Mouse (Mus musculus): ENCODE data around the gene Wdfy3. TPM values are rescaled to one million over a fixed set of nuclear protein-coding genes. Genes with fewer than 3 reads are reported as not detected.
"Not testable (repeated sequence)": the region's sequence is repeated elsewhere in the genome, so short reads cannot be mapped to it uniquely, and the experiment has no call there.

The Wdfy3 gene
- polyA plus RNA-seq, 1 experiment from 2014 or later: 14.3 TPM

GRCm38 (mm10) chr5:101847323-101847722 is 222.4 kb downstream of the Wdfy3 start:
- no peaks in the 10 kb centered on the region for H3K27me3 ChIP-seq (ENCODE audit: control insufficient read depth, insufficient read depth, low read length)
- H3K36me3 ChIP-seq (ENCODE audit: control insufficient read depth, insufficient read depth, low read length): peaks cover 37% of the 10 kb centered on the region
- H3K9me3 ChIP-seq (replicated peaks; ENCODE audit: control insufficient read depth, low read length): no peaks in the 10 kb centered on the region
- H3K4me2 ChIP-seq: no peak overlapping the region
- no peak overlapping the region for H3K9ac ChIP-seq (ENCODE audit: low read depth, low read length)
- ATAC-seq (replicated peaks; ENCODE audit: insufficient number of reproducible peaks, low FRiP score, low TSS enrichment): 0 out of 2 replicates have a peak, but pooled peaks have one; percentile 16
- H3K4me1 ChIP-seq (ENCODE audit: control insufficient read depth, insufficient read depth, low read length): no peaks in the 10 kb centered on the region
- H3K27ac ChIP-seq (ENCODE audit: low read depth, low read length): no peak overlapping the region
- WGBS (ENCODE audit: insufficient replicate concordance): 84% methylated on average over 7 of the region's 7 CpGs
- H3K4me3 ChIP-seq (ENCODE audit: low read depth, low read length): no peak overlapping the region

DNA sequence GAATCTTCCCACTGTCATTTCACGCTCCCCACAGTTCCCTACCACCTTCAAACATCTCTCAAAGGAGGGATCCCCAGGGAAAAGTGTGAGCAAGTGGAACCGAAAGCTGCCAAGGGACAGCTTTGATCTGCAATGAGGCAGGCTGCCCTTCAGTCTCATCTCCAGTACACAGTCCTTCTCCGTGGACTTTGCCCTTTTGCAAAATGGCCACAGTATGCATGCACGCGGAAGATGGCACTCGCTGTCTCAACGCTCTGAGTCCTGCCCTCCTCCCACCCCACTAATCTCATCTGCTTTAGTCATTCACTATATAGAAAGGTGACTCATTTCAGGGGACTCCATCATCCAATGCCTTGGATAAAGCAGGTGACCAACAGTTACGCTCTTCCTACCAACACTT is 223.8 kb downstream of the Wdfy3 start:
- no peak overlapping the region for H3K4me3 ChIP-seq (ENCODE audit: low read depth, low read length)
- no peaks in the 10 kb centered on the region for H3K4me1 ChIP-seq (ENCODE audit: control insufficient read depth, insufficient read depth, low read length)
- H3K27me3 ChIP-seq (ENCODE audit: control insufficient read depth, insufficient read depth, low read length): no peaks in the 10 kb centered on the region
- H3K9ac ChIP-seq (ENCODE audit: low read depth, low read length): no peak overlapping the region
- H3K9me3 ChIP-seq (replicated peaks; ENCODE audit: control insufficient read depth, low read length): no peaks in the 10 kb centered on the region
- H3K27ac ChIP-seq (ENCODE audit: low read depth, low read length): no peak overlapping the region
- 96% methylated on average over 8 of the region's 8 CpGs for WGBS (ENCODE audit: insufficient replicate concordance)
- peaks cover 40% of the 10 kb centered on the region for H3K36me3 ChIP-seq (ENCODE audit: control insufficient read depth, insufficient read depth, low read length)
- no peak overlapping the region for H3K4me2 ChIP-seq
- no peak for ATAC-seq (replicated peaks; ENCODE audit: insufficient number of reproducible peaks, low FRiP score, low TSS enrichment)

DNA sequence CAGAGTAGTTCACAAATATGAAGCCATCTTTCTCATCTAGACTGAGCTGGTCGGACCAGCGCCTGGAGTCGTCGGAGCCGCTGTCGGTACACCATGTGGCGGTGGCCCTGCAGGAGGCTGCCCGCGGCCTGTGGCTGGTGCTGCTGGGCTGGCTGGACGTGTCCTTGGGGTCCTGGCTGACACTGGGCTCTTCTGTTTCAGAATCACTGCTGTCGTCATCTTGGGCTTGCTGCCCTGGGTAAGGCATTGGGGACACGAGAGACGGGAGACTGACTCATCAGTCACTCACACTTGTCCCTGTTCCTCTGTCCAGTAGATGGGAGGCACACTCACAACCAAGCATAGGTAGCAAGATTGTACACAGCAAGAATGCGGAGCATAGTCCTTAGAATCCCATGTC is 224.7 kb downstream of the Wdfy3 start:
- 95% methylated on average over 14 of the region's 14 CpGs for WGBS (ENCODE audit: insufficient replicate concordance)
- peaks cover 46% of the 10 kb centered on the region for H3K36me3 ChIP-seq (ENCODE audit: control insufficient read depth, insufficient read depth, low read length)
- H3K9me3 ChIP-seq (replicated peaks; ENCODE audit: control insufficient read depth, low read length): no peaks in the 10 kb centered on the region
- H3K27me3 ChIP-seq (ENCODE audit: control insufficient read depth, insufficient read depth, low read length): no peaks in the 10 kb centered on the region
- no peak for ATAC-seq (replicated peaks; ENCODE audit: insufficient number of reproducible peaks, low FRiP score, low TSS enrichment)
- H3K4me1 ChIP-seq (ENCODE audit: control insufficient read depth, insufficient read depth, low read length): no peaks in the 10 kb centered on the region
- no peak overlapping the region for H3K4me3 ChIP-seq (ENCODE audit: low read depth, low read length)
- H3K4me2 ChIP-seq: no peak overlapping the region
- no peak overlapping the region for H3K9ac ChIP-seq (ENCODE audit: low read depth, low read length)
- no peak overlapping the region for H3K27ac ChIP-seq (ENCODE audit: low read depth, low read length)

DNA sequence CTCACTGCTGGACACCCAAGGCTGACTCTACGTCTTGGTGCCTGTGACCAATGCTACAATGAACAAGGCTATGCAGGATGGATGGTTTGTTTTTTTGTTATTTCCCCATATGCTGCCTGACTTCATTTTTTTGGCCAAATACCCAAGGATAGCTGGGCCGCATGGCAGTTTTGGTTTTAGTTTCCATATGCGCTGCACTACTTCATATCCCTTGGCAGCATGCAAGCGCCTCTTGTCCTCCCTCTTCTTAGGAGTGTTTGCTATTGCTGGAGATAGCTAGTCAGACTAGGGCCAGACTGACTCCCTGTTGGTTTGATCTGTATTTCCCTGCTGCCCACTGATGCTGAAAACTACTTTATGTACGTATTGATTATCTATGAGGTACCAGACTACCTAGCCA is 229.2 kb downstream of the Wdfy3 start:
- peaks cover 41% of the 10 kb centered on the region for H3K36me3 ChIP-seq (ENCODE audit: control insufficient read depth, insufficient read depth, low read length)
- no peak for ATAC-seq (replicated peaks; ENCODE audit: insufficient number of reproducible peaks, low FRiP score, low TSS enrichment)
- H3K4me3 ChIP-seq (ENCODE audit: low read depth, low read length): no peak overlapping the region
- H3K4me1 ChIP-seq (ENCODE audit: control insufficient read depth, insufficient read depth, low read length): no peaks in the 10 kb centered on the region
- no peak overlapping the region for H3K9ac ChIP-seq (ENCODE audit: low read depth, low read length)
- H3K4me2 ChIP-seq: no peak overlapping the region
- no peaks in the 10 kb centered on the region for H3K9me3 ChIP-seq (replicated peaks; ENCODE audit: control insufficient read depth, low read length)
- WGBS (ENCODE audit: insufficient replicate concordance): 98% methylated on average over 5 of the region's 5 CpGs
- H3K27ac ChIP-seq (ENCODE audit: low read depth, low read length): no peak overlapping the region
- no peaks in the 10 kb centered on the region for H3K27me3 ChIP-seq (ENCODE audit: control insufficient read depth, insufficient read depth, low read length)

DNA sequence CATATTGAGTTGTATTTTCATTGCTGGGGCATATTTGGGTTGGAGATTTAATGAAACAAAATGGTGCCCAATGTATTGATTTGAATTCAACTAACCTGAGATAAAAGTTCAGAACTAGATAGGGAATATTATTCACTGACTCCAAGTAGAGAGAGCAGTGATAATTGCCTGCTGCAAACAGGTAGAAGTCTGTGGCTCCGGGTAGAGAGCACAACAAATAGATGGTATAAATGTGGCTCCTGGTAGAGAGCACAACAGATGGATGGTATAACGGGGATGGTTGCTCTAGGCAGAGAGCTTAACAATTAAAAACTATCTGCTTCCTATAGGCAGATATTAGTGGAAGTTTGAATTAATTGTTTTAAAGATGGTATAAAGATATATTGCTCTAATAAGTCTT is 232.1 kb downstream of the Wdfy3 start:
- not testable (repeated sequence) for H3K27me3 ChIP-seq (ENCODE audit: control insufficient read depth, insufficient read depth, low read length); ATAC-seq (replicated peaks; ENCODE audit: insufficient number of reproducible peaks, low FRiP score, low TSS enrichment); H3K9me3 ChIP-seq (replicated peaks; ENCODE audit: control insufficient read depth, low read length); H3K9ac ChIP-seq (ENCODE audit: low read depth, low read length); H3K4me2 ChIP-seq; H3K27ac ChIP-seq (ENCODE audit: low read depth, low read length); H3K4me3 ChIP-seq (ENCODE audit: low read depth, low read length); H3K4me1 ChIP-seq (ENCODE audit: control insufficient read depth, insufficient read depth, low read length)
- 92% methylated on average over 2 of the region's 2 CpGs for WGBS (ENCODE audit: insufficient replicate concordance)
- H3K36me3 ChIP-seq (ENCODE audit: control insufficient read depth, insufficient read depth, low read length): peaks cover 30% of the 10 kb centered on the region

GRCm38 (mm10) chr5:101836221-101836620 is 233.5 kb downstream of the Wdfy3 start:
- Histone ChIP-seq H3K36me3 (ENCODE audit: control insufficient read depth, insufficient read depth, low read length) (peaks cover 23% of the 10 kb centered on the region), H3K27me3 (ENCODE audit: control insufficient read depth, insufficient read depth, low read length) (no peaks in the 10 kb centered on the region), H3K9me3 (replicated peaks; ENCODE audit: control insufficient read depth, low read length) (no peaks in the 10 kb centered on the region), H3K4me1 (ENCODE audit: control insufficient read depth, insufficient read depth, low read length) (no peaks in the 10 kb centered on the region), H3K4me2 (no peak overlapping the region), H3K4me3 (ENCODE audit: low read depth, low read length) (no peak overlapping the region), H3K27ac (ENCODE audit: low read depth, low read length) (no peak overlapping the region), H3K9ac (ENCODE audit: low read depth, low read length) (no peak overlapping the region)
- ATAC-seq (replicated peaks; ENCODE audit: insufficient number of reproducible peaks, low FRiP score, low TSS enrichment): no peak
- 88% methylated on average over 11 of the region's 11 CpGs for WGBS (ENCODE audit: insufficient replicate concordance)

DNA sequence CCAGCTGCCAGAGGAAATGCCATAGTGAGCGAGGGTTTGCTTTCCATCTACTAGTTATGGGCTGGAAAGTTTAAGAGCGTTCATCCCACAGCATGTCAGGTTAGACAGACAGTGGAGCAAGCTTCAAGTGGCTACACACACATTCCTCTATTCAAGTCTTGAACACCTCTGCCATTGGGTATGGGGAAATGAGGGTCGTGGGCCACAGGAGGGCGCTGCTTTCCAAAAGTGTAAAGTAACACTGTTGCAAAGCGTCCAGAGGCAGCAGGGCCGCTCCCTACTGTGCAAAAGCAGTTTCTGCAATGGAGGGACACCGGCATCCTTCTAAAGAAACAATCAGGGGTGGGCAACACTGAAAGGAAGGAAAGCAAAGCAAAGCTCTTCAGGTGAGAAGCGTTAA is 235.8 kb downstream of the Wdfy3 start:
- 68% methylated on average over 8 of the region's 8 CpGs for WGBS (ENCODE audit: insufficient replicate concordance)
- no peak overlapping the region for H3K4me3 ChIP-seq (ENCODE audit: low read depth, low read length)
- no peak overlapping the region for H3K4me2 ChIP-seq
- no peak for ATAC-seq (replicated peaks; ENCODE audit: insufficient number of reproducible peaks, low FRiP score, low TSS enrichment)
- peaks cover 13% of the 10 kb centered on the region for H3K36me3 ChIP-seq (ENCODE audit: control insufficient read depth, insufficient read depth, low read length)
- no peaks in the 10 kb centered on the region for H3K4me1 ChIP-seq (ENCODE audit: control insufficient read depth, insufficient read depth, low read length)
- no peak overlapping the region for H3K27ac ChIP-seq (ENCODE audit: low read depth, low read length)
- no peaks in the 10 kb centered on the region for H3K9me3 ChIP-seq (replicated peaks; ENCODE audit: control insufficient read depth, low read length)
- no peaks in the 10 kb centered on the region for H3K27me3 ChIP-seq (ENCODE audit: control insufficient read depth, insufficient read depth, low read length)
- H3K9ac ChIP-seq (ENCODE audit: low read depth, low read length): no peak overlapping the region

- Histone ChIP-seq H3K36me3 (ENCODE audit: control insufficient read depth, insufficient read depth, low read length) (peaks cover 13% of the 10 kb centered on the region), H3K4me3 (ENCODE audit: low read depth, low read length) (no peak overlapping the region), H3K9me3 (replicated peaks; ENCODE audit: control insufficient read depth, low read length) (no peaks in the 10 kb centered on the region), H3K27me3 (ENCODE audit: control insufficient read depth, insufficient read depth, low read length) (no peaks in the 10 kb centered on the region), H3K4me2 (no peak overlapping the region), H3K27ac (ENCODE audit: low read depth, low read length) (no peak overlapping the region), H3K4me1 (ENCODE audit: control insufficient read depth, insufficient read depth, low read length) (no peaks in the 10 kb centered on the region), H3K9ac (ENCODE audit: low read depth, low read length) (no peak overlapping the region)
- 89% methylated on average over 5 of the region's 5 CpGs for WGBS (ENCODE audit: insufficient replicate concordance)
- ATAC-seq (replicated peaks; ENCODE audit: insufficient number of reproducible peaks, low FRiP score, low TSS enrichment): no peak
Observed at GRCm38 (mm10) chr5:101832991-101833390, 236.7 kb downstream of the Wdfy3 start.

DNA sequence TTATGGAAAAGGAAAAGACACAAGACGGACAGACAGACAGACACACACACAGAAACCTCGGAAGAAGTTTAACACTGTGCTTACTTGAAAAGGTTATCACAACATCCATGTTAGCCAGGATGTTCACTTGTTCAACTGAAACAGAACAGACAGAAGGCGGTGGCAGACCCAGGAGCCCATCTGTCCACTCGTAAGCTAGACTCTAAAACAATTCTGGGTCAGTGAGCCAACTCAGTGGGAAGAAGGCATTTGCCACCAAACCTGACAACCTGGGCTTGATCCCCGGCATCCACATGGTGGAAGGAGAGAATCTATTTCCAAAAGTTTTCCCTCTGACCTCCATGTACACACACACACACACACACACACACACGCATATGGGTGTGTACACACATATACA is 237.7 kb downstream of the Wdfy3 start:
- Histone ChIP-seq H3K9me3 (replicated peaks; ENCODE audit: control insufficient read depth, low read length) (no peaks in the 10 kb centered on the region), H3K9ac (ENCODE audit: low read depth, low read length) (no peak overlapping the region), H3K27me3 (ENCODE audit: control insufficient read depth, insufficient read depth, low read length) (no peaks in the 10 kb centered on the region), H3K36me3 (ENCODE audit: control insufficient read depth, insufficient read depth, low read length) (peaks cover 11% of the 10 kb centered on the region), H3K4me3 (ENCODE audit: low read depth, low read length) (no peak overlapping the region), H3K4me1 (ENCODE audit: control insufficient read depth, insufficient read depth, low read length) (peaks cover 6% of the 10 kb centered on the region; the same call in 1 of the 2 replicates), H3K27ac (ENCODE audit: low read depth, low read length) (no peak overlapping the region), H3K4me2 (no peak overlapping the region)
- 91% methylated on average over 6 of the region's 6 CpGs for WGBS (ENCODE audit: insufficient replicate concordance)
- ATAC-seq (replicated peaks; ENCODE audit: insufficient number of reproducible peaks, low FRiP score, low TSS enrichment): no peak

All from heart, embryonic 11.5 days (tissue).